Mouse (Mus musculus) layer of hippocampus, adult 9-11 months (tissue): ENCODE data around the gene Sct.

Source experiments
- DNase-seq: peaks from one replicate; pipeline ENCODE4 v3.0.0; 2022

Sct gene

DNA sequence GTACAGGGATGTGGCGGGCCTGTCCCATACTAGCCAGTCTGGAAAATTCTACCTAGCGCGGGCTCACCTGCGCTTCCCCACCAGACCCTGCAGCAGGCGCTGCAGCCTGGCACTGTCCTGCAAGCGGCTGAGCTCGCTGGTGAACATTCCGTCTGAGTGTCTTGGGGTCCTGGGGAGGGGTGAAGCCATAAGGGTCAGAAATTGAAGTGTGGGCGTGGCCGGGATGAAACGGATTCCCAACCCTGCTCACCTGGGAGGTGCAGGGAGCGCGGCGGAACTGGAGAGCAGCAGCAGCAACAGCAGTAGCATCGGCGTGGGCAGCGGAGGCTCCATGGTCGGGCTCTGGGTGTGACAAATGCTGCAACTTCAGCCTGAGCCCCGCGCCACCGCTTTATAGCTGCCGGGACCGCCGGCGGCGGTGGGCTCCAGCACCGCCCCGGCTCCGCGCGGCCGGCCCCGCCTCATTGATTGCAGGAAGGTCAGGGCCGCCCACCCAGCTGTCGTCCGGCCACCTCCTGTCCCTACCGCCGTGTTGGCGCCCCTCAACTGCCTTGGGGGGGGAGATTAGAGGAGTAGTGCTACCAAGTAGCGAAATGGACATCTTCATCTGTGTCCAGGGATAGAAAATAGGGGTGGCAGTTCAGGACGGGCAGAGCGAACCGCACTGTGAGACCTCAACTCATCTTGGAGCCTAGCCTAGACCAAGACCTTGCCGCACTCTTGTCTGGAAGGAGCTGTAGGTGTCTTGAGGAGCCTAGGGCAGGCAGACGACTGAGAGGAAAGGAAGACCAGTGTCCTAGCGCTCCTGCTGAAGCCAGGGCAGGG is at the start of gene Sct:
Gene Sct, minus strand, starts transcription at position 368 of the 825 bp plus-strand sequence.
- no peak for DNase-seq

DNA sequence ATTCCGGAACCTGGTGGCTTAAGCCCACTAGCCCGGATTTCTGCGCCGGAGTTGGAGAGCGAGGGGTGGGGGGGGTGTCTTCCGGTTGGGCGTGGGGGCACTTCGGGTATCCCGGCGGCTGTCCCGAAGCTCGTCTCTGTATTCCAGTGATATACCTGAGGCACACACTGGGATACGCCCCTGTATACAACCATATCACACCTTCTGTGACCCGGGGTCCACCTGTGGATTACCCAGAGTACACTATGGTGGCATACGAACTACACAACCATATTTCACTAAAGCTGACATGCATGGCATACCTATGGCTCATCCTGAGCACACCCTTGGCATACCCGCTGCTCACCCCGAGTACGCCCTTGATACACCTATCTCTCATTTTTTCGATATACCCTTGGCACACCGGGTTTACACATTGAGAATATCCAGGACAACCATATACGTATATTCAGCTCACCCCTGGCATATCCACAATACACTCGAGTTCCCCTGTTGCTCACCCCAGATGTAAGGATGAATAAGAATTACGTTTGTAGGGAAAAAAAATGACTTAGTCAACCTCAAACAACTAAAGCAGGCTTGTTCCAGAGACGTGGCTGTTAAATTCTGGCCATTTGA is 49.5 kb upstream of the Sct start:
- peak; percentile 51 for DNase-seq

DNA sequence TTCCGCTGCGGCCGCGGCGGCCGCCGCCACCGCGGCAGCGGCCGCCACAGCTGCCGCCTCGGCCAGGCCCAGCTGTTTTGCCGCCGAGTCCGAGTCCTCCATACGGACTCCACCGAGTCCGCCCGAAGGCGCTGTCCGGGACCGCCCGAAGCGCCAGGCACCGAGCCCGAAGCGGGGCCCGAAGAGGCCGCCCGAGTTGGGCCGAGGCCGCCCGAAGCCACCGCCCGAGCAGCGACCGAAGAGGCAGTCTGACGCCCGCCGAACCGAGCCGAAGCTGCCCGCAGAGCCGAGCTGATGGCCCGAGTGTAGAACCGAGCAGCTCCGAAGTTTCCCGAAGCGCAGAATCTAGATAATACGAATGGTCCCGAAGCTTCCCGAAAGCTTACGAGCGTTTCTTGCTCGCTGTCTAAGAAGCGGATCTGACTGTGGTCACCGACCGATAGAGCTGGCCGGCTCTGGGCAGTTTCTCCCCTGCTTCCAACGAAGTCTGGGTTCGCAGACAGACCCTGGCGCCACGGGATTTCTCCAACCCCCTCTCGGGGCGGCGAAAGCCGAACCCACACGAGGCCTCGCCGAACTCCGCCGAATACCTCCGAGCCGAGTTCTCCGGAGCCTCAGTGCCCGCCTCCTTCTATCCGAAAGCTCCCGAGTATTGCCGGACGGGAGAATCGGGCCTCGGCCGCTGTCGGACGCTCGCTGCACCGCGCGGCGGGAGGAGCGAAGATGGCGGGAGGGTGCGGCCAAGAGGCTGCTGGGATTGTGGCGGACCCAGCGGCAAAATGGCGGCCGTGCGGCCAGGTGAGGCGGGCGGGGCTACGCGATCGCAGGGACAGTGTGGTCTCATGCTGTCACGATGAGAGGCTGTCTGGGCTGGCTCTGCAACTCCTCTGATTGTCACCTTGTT is 48.8 kb upstream of the Sct start, which contains the start of the genes Deaf1 and Tmem80:
Gene Deaf1, minus strand, starts transcription at position 222 of the 904 bp plus-strand sequence.
Gene Tmem80, plus strand, starts transcription at position 271 of the 904 bp plus-strand sequence.
- DNase-seq = peak; percentile 100

DNA sequence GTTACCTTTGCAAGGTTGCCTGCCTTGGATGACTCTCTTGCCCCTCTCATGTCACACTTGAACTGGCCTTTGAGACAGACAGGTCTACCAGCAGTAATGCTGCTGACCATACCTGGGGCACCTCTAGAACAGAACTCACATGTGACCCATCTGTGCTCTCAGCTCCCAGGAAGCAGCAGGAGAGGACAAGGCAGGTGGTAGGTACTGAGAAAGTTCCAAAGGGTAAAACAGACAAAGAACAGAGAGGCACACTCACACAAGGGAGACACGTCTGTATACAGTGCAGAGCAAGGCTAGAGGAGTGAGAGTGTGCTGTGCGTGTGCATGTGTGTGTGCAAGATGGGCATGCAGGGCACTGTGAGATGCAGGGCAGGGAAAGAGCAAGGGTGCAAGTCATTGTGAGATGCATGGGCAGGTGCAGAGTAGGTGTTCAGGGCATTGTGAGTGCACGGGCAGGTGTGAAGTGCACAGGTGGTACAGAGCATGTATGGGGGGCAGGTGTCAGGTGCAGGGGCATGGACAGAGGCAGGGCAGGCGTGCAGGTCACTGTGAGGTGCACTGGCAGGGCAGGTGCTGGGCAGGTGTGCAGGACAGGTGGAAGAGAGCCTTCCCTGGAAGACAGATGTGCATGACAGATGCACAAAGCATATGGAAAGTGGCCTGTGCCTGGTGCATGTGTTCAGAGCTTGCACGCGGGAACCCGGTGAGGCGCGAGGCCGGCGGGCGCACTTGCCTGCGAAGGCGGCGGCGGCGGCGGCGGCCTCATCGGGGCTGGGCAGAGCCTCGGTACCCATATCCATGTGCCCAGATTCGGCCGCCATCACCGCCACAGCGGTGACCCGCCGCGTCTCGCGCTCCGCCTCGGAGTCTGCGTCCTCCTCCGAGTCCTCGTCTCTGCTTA is 47.9 kb upstream of the Sct start:
- peak; percentile 68 for DNase-seq

DNA sequence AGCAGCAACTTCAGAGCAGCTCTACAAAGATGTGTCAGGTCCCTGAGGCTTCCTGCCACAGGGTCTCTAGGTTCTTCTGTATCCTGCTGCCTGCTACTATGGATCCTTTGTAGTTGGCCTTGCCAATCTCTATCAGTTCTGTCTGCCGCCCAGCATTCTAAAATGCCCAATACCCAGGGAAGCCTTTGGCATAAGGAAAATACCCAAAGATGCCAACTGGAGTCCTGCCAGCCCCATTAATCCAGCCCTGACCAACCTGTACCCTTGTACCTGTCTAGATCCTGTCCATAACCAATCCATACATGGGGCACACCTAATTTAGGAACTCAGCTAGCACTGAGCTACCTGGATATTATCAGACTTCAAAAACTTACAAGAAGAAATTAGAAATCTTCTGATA is 45.8 kb upstream of the Sct start:
- no peak for DNase-seq

DNA sequence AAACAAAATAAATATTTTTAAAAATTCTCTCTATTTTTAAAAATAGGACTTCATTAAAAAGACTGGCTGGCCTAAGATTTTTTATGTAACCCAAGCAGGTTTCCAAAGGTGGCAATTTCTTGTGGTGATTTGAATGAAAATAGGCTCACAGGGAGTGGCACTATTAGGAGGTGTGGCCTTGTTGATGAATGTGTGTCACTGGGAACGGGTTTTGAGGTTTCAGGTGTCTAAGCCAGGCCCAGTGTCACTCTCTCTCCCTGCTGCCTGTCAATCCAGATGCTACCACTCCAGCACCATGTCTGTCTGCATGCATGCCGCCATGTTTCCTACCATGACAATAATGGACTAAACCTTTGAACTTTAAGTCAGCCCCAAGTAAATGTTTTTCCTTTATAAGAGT is 40.5 kb upstream of the Sct start:
- DNase-seq = no peak

DNA sequence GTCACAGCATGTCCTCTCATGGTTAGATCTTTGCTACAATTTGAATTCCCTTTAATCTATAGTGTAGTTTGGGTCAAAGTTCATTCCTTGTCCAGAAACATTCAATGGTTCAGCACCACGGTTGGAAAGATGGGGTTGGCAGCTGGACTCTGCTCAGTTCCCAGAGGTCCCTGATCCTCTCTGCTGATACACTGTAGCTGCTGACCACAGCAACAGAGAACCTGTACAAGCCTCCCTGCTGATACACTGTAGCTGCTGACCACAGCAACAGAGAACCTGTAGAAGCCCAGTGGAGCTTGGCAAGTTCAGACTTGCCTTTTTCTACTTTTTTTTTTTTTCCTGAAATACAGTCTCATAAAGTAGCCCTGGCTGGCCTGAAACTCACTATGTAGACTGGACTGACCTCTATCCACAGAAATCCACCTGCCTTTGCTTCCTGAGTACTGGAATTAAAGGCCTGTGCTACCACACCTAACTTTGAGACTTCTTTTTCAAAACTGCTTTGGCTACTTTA is 38.7 kb upstream of the Sct start:
- no peak for DNase-seq

DNA sequence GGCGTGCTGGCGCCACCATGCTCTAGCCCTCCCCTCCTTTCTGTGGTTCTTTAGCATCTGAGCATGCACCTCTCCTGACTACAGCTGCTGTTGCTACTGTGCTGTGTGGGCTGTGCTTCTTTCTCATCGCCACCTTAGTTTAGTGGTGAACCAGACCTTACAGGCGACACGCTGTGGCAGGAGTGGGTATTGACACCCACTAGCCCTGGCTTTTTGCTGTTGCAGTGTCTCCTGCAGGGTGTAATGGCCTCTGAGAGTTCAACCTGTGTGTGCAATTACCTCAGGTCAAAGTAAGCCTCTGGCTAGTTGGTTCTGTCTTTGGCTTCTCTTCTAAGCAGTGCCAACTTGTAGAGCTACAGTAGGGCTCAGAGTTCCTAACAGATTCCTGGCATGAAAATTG is 37.0 kb upstream of the Sct start:
- DNase-seq = peak; percentile 29

DNA sequence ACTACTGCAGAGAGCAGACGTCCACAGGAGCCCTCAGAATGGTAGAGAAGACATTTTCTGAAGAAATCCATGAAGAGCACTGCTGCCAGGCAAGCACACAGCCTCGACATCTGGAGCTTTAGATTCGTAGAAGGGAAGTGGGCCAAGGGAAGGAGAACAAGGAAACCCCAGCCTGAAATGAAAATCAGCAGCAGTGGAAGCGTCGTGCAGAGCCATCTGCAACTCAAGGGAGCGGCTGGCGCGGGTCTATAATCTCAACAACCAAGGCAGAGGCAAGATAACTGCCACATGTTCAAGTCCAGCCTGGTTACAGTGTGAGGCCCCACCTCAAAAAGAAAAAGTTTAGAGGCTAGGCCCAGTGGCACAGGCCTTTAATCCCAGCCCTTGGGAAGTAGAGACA is 36.1 kb upstream of the Sct start:
- DNase-seq = peak; percentile 24

DNA sequence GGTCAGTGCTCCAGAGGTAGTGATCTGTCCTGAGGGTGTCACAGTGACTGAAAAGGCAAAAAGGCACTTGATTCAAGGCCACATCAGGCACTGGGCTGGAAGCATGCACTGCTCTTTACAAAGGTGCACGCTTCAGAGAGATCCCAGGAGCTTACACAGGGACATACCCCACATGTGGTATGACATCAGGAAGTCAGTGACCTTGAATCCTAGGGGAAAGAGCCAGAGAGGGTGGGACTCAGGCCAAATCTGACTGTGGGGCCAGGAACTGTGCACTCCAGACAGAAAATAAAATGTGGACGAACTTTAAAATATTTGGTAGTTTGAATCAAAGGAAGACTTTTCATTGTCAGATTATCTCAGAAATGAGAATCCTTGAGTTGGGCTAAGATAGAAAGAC is 35.5 kb upstream of the Sct start:
- no peak for DNase-seq

DNA sequence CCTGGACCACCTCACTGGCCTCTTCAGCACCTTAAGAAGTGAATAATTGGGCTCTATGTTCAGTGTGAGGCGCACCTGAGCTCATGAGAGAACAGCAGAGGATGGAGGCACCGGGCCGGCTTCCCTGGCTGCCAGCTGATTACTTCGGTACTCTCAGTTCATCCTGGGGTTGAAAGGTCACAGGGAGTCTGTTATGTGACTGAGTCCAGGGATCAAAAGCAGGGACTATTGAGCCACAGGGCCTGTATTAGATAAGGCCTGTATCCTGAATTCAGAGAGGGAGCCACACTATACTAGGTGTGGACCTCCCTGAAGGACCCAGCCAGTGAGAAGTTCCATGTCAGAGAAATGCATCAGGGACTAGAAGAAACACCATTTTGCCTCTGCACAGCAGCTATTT is 25.6 kb upstream of the Sct start:
- no peak for DNase-seq

DNA sequence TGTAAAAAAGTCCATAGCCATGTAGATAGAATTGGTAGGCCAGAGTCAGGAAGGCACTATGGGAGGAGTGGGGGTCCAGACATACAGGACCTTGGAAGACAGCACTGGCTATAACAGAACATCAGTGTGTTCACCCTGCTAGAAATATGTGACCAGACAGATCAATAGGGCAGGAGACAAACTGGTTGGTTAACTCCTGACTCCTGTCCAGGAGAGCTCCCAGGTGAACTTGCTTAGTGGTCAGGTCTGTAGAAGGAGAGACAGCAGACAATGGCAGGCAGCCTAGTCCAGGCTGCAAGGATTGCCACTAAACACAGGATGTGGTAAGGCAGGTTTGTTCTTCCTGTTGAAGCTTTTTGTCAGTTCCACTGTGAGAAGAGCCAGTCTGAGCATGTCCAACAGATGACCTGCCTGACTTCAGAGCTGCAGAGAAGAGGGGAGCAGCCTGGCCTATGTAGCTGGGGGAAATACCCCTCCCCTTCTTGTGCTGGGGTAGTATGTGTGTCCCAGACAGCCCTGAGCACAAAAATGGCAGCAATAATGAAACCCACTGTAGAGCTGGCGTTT is 23.9 kb upstream of the Sct start:
- DNase-seq = no peak

DNA sequence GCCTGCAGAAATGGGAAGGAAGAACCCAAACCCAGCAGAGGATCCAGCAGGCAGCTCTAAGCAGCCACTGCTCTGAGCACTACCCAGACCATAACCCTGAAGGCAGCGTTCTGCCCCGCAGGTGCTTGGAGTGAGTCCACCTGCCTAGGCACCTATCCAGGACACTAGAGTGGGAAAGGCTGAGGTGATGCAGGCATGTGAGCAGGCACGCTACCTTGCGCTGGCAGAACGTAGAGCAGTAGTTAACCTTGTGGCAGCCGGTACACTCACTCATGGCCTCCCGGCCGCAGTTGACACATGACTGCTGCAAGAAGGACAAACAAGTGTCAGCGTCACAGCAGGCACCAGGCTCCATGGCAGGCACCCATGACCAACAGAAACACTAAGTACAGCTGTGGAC is 22.5 kb upstream of the Sct start:
- no peak for DNase-seq

DNA sequence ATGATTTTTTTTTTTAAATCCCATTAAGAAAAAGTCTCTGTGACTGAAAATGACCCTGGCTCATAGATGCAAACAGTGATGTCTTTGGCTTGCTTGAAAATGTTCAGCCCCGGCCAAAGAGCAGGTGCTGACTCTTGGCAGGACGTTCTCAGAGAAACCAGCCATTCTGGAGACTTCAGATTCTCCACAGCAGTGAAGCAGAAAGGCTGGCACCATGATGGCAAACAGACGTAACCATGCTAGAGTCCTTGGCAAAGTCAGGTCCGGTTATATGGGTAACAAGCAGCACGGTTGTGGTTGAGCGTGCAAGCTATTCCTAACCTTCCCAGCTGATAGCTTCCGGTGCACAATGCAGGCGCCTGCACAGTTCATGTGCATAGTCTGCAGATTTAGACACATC is 20.2 kb upstream of the Sct start:
- DNase-seq = no peak

DNA sequence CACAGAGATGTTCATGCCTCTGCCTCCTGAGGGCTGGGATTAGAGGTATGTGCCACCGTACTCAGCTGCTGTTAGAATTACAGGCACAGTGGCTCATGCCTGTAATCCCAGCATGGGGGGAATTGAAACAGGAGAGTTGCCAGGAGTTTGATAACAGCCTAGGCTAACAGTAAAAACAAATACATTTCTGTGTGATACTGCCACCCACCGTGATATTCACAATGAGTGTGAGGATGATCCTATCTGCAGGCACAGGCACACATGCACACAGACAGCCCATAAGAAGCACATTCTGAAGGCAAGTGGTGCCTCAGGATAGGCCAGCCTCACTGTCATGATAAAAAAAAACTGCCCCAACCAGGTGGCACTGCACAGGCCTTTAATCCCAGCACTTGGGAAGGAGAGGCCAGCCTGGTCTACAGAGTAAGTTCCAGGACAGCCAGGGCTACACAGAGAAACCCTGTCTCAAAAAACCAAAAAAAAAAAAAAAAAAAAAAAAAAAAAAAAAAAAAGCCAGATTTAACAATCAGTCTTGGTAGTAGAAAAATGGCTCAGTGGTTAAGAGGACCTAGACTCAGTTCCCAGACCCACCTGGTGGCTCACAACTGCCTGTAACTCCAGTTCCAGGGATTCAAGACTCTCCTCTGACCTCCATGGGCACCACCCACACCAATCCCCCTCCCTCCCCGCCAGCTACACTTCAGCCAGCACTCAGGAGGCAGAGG is 19.2 kb upstream of the Sct start:
- no peak for DNase-seq

DNA sequence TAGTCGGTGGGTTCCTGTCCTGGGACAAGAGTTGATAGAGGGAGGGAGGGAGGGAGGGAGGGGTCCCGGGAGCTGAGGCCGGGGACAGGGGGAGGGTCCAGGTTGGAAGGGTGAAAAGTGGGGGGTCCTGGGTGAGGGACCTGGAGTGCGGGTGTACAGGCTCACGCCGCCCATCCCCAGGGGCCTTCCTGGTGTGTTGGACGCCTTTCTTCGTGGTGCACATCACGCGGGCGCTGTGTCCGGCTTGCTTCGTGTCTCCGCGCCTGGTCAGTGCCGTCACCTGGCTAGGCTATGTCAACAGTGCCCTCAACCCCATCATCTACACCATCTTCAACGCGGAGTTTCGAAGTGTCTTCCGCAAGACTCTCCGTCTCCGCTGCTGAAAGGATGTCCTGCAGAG is 15.5 kb upstream of the Sct start:
- no peak for DNase-seq

DNA sequence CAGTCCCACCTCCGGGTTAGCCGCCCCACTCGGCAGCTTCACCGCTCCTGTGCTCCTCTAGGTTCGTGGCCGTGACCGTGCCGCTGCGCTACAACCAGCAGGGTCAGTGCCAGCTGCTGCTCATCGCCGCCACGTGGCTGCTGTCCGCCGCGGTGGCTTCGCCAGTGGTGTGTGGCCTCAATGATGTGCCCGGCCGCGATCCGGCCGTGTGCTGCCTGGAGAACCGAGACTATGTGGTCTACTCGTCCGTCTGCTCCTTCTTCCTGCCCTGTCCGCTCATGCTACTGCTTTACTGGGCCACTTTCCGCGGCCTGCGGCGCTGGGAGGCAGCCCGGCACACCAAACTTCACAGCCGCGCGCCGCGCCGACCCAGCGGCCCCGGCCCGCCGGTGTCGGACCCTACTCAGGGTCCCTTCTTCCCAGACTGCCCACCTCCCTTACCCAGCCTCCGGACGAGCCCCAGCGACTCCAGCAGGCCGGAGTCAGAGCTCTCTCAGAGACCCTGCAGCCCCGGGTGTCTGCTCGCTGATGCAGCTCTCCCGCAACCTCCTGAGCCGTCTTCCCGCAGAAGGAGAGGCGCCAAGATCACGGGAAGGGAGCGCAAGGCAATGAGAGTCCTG is 15.0 kb upstream of the Sct start:
- no peak for DNase-seq

DNA sequence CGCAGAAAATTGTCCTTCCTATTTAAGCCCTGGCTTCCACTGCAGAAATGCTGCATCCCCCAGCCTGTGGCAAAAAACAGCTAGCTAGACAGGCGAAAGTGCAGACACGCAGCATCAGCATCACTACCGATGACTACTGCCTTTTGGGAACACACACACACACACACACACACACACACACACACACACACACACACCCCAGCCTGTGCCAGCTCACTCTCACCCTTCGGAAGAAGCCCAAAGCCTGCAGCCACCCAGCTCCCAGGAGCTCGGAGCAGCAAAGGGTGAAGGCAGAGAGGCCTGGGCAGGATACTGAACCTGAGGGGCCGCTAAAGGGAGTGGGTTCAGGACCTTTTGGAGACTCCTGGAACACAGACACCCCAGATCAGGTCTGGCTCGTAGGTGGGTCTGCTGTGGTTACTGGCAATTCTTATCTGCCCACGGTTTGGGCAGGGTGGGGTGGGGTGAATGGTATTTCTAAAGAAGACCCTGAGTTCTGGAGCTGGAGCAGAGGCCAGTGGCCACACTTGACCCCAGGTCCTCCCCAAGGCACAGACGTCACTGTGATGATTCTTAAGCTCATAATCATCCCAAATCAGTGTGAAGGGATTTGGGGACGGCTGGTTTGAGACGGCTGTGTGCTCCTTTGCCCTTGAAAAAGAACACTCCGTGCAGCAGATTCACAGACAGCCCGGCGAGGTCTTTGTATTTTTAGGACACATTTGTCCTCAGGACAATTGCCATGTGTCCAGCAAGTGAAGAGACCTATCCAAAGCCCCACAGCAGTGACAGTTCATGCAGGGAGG is 13.9 kb upstream of the Sct start:
- no peak for DNase-seq

DNA sequence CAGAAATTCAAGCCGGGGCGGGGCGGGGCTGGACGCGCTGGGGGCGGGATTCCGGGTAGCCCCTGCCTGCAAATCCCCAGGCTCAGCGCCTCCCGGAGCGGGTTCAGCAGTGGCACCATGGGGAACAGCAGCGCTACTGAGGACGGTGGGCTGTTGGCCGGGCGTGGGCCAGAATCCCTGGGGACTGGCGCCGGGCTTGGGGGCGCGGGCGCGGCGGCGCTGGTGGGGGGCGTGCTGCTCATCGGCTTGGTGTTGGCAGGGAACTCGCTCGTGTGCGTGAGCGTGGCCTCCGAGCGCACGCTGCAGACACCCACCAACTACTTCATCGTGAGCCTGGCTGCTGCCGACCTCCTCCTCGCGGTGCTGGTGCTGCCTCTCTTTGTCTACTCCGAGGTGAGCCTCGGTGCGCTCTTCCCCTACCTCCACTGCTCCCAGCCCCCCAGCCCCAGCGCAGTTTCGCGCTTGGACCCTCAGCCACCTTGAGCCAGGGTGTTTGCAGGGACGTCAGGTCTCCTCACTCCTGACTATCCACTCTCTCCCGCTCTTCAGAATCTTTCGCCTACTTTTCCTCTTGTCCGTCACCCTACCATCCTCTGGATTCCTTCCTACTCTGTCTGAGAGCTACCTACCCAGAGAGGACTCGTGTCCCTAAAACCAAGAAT is 13.1 kb upstream of the Sct start, which contains the start of gene Drd4:
Gene Drd4, plus strand, starts transcription at position 86 of the 662 bp plus-strand sequence.
- no peak for DNase-seq
